ENCODE assay signal across 7 mouse cellular contexts in genomic region chr2:174075673-174076432, GRCm38 (mm10). TPM values are rescaled to one million over a fixed set of nuclear protein-coding genes. Genes with fewer than 3 reads are reported as not detected.
DNase-seq lines count a peak whose midpoint lies in the region; ATAC-seq lines count a peak whose summit lies in the region.

Gene Stx16 (plus strand): TSS chr2:174076308.

- peak; percentile 93 for DNase-seq in adrenal gland, adult 8-10 months
- DNase-seq in embryo, embryonic 9.5 days (ENCODE audit: extremely low spot score): peak; percentile 97
- peak; percentile 85 to 93 for DNase-seq in gastrocnemius, postnatal 4 days (ENCODE audit: low spot score in 2 of 2)
- peak; percentile 89 to 91 for DNase-seq in left cerebral cortex, postnatal 36 days (ENCODE audit: low spot score in 2 of 2)
- peak; percentile 99 for DNase-seq in midbrain, embryonic 11.5 days (ENCODE audit: low spot score, missing footprints)
- peak; percentile 87 for DNase-seq in skeletal muscle tissue, adult 2 months (ENCODE audit: low read depth, low spot score)

- H3K27me3 ChIP-seq in intestine, embryonic 16.5 days (replicated peaks; ENCODE audit: control insufficient read depth, insufficient read depth, low read length): no peaks in the 10 kb centered on the region
- H3K27me3 ChIP-seq in midbrain, embryonic 11.5 days (ENCODE audit: control insufficient read depth, insufficient read depth, low read length): no peaks in the 10 kb centered on the region

- H3K4me2 ChIP-seq in intestine, embryonic 16.5 days (ENCODE audit: low read depth, low read length): peak within 1 kb of the TSS; percentile 93
- peak within 1 kb of the TSS; percentile 75 for H3K4me2 ChIP-seq in midbrain, embryonic 11.5 days

- 1% methylated on average over 32 of the region's 32 CpGs for WGBS in intestine, embryonic 16.5 days
- WGBS in midbrain, embryonic 11.5 days: under 1% methylated on average over 32 of the region's 32 CpGs

- H3K9me3 ChIP-seq in intestine, embryonic 16.5 days (ENCODE audit: control insufficient read depth, low read length): no peaks in the 10 kb centered on the region
- no peaks in the 10 kb centered on the region for H3K9me3 ChIP-seq in midbrain, embryonic 11.5 days (ENCODE audit: control insufficient read depth, low read length)

- intact Hi-C loops in left cerebral cortex, postnatal 36 days (cut with DNase I): loop anchor here (5.0 to 10.0 kb wide), 4 partner anchors 36 to 491 kb away; partner anchors contain the start of gene Npepl1

- H3K4me1 ChIP-seq in intestine, embryonic 16.5 days (ENCODE audit: control insufficient read depth, insufficient read depth, low read length): peaks cover 15% of the 10 kb centered on the region
- peaks cover 22% of the 10 kb centered on the region for H3K4me1 ChIP-seq in midbrain, embryonic 11.5 days (ENCODE audit: control insufficient read depth, insufficient read depth, low read length)

- H3K4me3 ChIP-seq in intestine, embryonic 16.5 days (ENCODE audit: low read length): peak within 1 kb of the TSS; percentile 93
- H3K4me3 ChIP-seq in midbrain, embryonic 11.5 days (ENCODE audit: low read depth, low read length): peak within 1 kb of the TSS; percentile 54

- H3K36me3 ChIP-seq in intestine, embryonic 16.5 days (ENCODE audit: control insufficient read depth, insufficient read depth, low read length): no peaks in the 10 kb centered on the region
- no peaks in the 10 kb centered on the region for H3K36me3 ChIP-seq in midbrain, embryonic 11.5 days (ENCODE audit: control insufficient read depth, insufficient read depth, low read length)

- peak; percentile 96 for ATAC-seq in intestine, embryonic 16.5 days
- ATAC-seq in midbrain, embryonic 11.5 days (ENCODE audit: low FRiP score): peak; percentile 88

- H3K27ac ChIP-seq in intestine, embryonic 16.5 days (ENCODE audit: low read length): peak within 1 kb of the TSS; percentile 98
- peak within 1 kb of the TSS; percentile 79 for H3K27ac ChIP-seq in midbrain, embryonic 11.5 days (ENCODE audit: low read depth, low read length)

- H3K9ac ChIP-seq in intestine, embryonic 16.5 days (ENCODE audit: low read depth, low read length): peak within 1 kb of the TSS; percentile 92
- peak within 1 kb of the TSS; percentile 77 for H3K9ac ChIP-seq in midbrain, embryonic 11.5 days (ENCODE audit: low read length)

RNA-seq across cellular contexts. Expression of gene Stx16, which starts in this region (rescaled TPM):
- total RNA-seq in adrenal gland, adult 8-10 months (2022): 10 to 100 TPM; 52.0 to 61.3 (median 55.4) TPM
- total RNA-seq in gastrocnemius, postnatal 4 days (2021): 10 to 100 TPM; 40.5 to 44.4 TPM
- 8.3 and 9.1 TPM in 2 replicates for polyA plus RNA-seq in intestine, embryonic 16.5 days (2015; fragmentation: Nextera tagmentation; extraction: Ambion mirVana)
- 10 to 100 TPM; 51.0 to 65.6 TPM for total RNA-seq in left cerebral cortex, postnatal 36 days (2021)
- 8.1 and 9.3 TPM in 2 replicates for polyA plus RNA-seq in midbrain, embryonic 11.5 days (2014; fragmentation: Nextera tagmentation; extraction: Ambion mirVana)

Comparison
In these comparisons a context has a peak if more than half of its experiments do, and no peak if none do; other contexts are left out.
1. Peak in every context shown above with its lines: DNase-seq, ATAC-seq, H3K4me3 ChIP-seq and H3K27ac ChIP-seq.